Mouse (Mus musculus) intestine, embryonic 14.5 days (tissue): ENCODE data around the gene Fmnl2. TPM values are rescaled to one million over a fixed set of nuclear protein-coding genes. Genes with fewer than 3 reads are reported as not detected.

Source experiments
- ATAC-seq: fragments of 200-750 bp; cut with Nextera tagmentation; replicated peaks from 2 replicates; pipeline ENCODE4 v1.8.0; 2017; ENCODE audit warnings: low read depth, moderate number of reproducible peaks, moderate TSS enrichment, moderate library complexity; ENCODE audit not compliant: low FRiP score, low TSS enrichment
- DNase-seq: peaks from one replicate; pipeline ENCODE4 v3.0.0-alpha.2; 2018; ENCODE audit warnings: low spot score
- H3K27ac ChIP-seq: fragments of 300-500 bp; sonication (generic); 2 replicates; pipeline ENCODE4 v1.5.1; 2014; ENCODE audit warnings: low read depth, mild to moderate bottlenecking, control low read depth
- H3K27me3 ChIP-seq: fragments of 300-500 bp; sonication (generic); replicated peaks from 2 replicates; pipeline ENCODE4 v1.6.1; 2014; ENCODE audit warnings: low read length, control low read depth; ENCODE audit not compliant: control insufficient read depth, insufficient read depth
- H3K36me3 ChIP-seq: fragments of 300-500 bp; sonication (generic); 2 replicates; pipeline ENCODE4 v1.6.1; 2014; ENCODE audit warnings: low read length, control low read depth; ENCODE audit not compliant: control insufficient read depth, insufficient read depth
- H3K4me1 ChIP-seq: fragments of 300-500 bp; sonication (generic); replicated peaks from 2 replicates; pipeline ENCODE4 v1.6.1; 2014; ENCODE audit warnings: low read length, control low read depth, mixed read lengths; ENCODE audit not compliant: control insufficient read depth, insufficient read depth
- H3K4me2 ChIP-seq: fragments of 300-500 bp; sonication (generic); 2 replicates; pipeline ENCODE4 v1.6.1; 2014; ENCODE audit warnings: low read length
- H3K4me3 ChIP-seq: fragments of 300-500 bp; sonication (generic); 2 replicates; pipeline ENCODE4 v1.5.1; 2014; ENCODE audit warnings: low read depth, low read length, control low read depth, mixed read lengths
- H3K9ac ChIP-seq: fragments of 300-500 bp; sonication (generic); 2 replicates; pipeline ENCODE4 v1.6.1; 2014; ENCODE audit warnings: mild to moderate bottlenecking, low read length
- H3K9me3 ChIP-seq: fragments of 300-500 bp; sonication (generic); 2 replicates; pipeline ENCODE4 v1.6.1; 2016; ENCODE audit warnings: low read length, control low read depth; ENCODE audit not compliant: control insufficient read depth
- WGBS: fragments of 180-500 bp; shearing (Covaris S2); extraction: QIAGEN DNeasy Blood & Tissue Kit; methylation state at CpG from one replicate; pipeline ENCODE4 v1.1.7; 2014; 5-methylcytosine and 5-hydroxymethylcytosine counted together
- polyA plus RNA-seq: library from polyadenylated mRNA; unstranded; fragments of >200 nt; fragmentation: Nextera tagmentation; extraction: Ambion mirVana; gene quantifications from 2 replicates; pipeline ENCODE4 v1.2.1, GENCODE M21; 2014

The Fmnl2 gene
- polyA plus RNA-seq, 1 experiment from 2014 or later, result 6.1 TPM

GRCm38 (mm10) chr2:53131567-53131966 is 273.9 kb downstream of the Fmnl2 start:
- 94% methylated on average over 9 of the region's 9 CpGs for whole genome bisulfite sequencing
- H3K9me3 ChIP-seq, result no peaks in the 10 kb centered on the region
- DNase-seq, result no peak

GRCm38 (mm10) chr2:53146852-53147251 is 289.2 kb downstream of the Fmnl2 start:
- ATAC-seq (no peak), DNase-seq (no peak)
- no peak overlapping the region for H3K4me2 ChIP-seq
- H3K9me3 ChIP-seq, result no peaks in the 10 kb centered on the region
- no peaks in the 10 kb centered on the region for H3K4me1 ChIP-seq
- H3K9ac ChIP-seq, result no peak overlapping the region
- H3K27me3 ChIP-seq, result no peaks in the 10 kb centered on the region
- H3K4me3 ChIP-seq, result no peak overlapping the region
- H3K27ac ChIP-seq, result no peak overlapping the region
- H3K36me3 ChIP-seq, result peaks cover 77% of the 10 kb centered on the region

More at GRCm38 (mm10) chr2:53131567-53131966, 273.9 kb downstream of the Fmnl2 start:
- no peak overlapping the region for H3K27ac ChIP-seq
- H3K9ac ChIP-seq, result no peak overlapping the region
- H3K36me3 ChIP-seq, result peaks cover 59% of the 10 kb centered on the region
- no peak overlapping the region for H3K4me3 ChIP-seq
- H3K27me3 ChIP-seq, result no peaks in the 10 kb centered on the region
- H3K4me1 ChIP-seq, result no peaks in the 10 kb centered on the region
- ATAC-seq, result no peak
- H3K4me2 ChIP-seq, result no peak overlapping the region

- Histone ChIP-seq H3K4me2 (no peak overlapping the region), H3K27ac (no peak overlapping the region), H3K4me3 (no peak overlapping the region), H3K4me1 (no peaks in the 10 kb centered on the region), H3K36me3 (peaks cover 34% of the 10 kb centered on the region), H3K9ac (no peak overlapping the region), H3K9me3 (no peaks in the 10 kb centered on the region), H3K27me3 (no peaks in the 10 kb centered on the region)
- no peak for DNase-seq
- ATAC-seq, result no peak
Measured at GRCm38 (mm10) chr2:53173966-53174365, 316.3 kb downstream of the Fmnl2 start.

GRCm38 (mm10) chr2:53178966-53179365 is 321.3 kb downstream of the Fmnl2 start:
- Histone ChIP-seq H3K36me3 (peaks cover 26% of the 10 kb centered on the region), H3K27me3 (no peaks in the 10 kb centered on the region), H3K9me3 (no peaks in the 10 kb centered on the region), H3K9ac (no peak overlapping the region), H3K4me3 (no peak overlapping the region), H3K27ac (no peak overlapping the region), H3K4me2 (no peak overlapping the region), H3K4me1 (no peaks in the 10 kb centered on the region)
- DNase-seq, result no peak
- no peak for ATAC-seq
- 87% methylated on average over 3 of the region's 3 CpGs for WGBS

- H3K9ac ChIP-seq, result no peak overlapping the region
- no peak for ATAC-seq
- DNase-seq, result no peak
- H3K4me2 ChIP-seq, result no peak overlapping the region
- no peaks in the 10 kb centered on the region for H3K27me3 ChIP-seq
- no peak overlapping the region for H3K4me3 ChIP-seq
- no peaks in the 10 kb centered on the region for H3K9me3 ChIP-seq
- H3K36me3 ChIP-seq, result peaks cover 25% of the 10 kb centered on the region
- H3K27ac ChIP-seq, result no peak overlapping the region
- H3K4me1 ChIP-seq, result no peaks in the 10 kb centered on the region
Measured at GRCm38 (mm10) chr2:53179876-53180275, 322.2 kb downstream of the Fmnl2 start.

Other genes with a start within 250 kb of the Fmnl2 start
- 0.56 and 0.60 TPM in 2 replicates for gene Cacnb4, start 181.0 kb upstream of the Fmnl2 start, polyA plus RNA-seq
- gene Stam2, start 115.6 kb upstream of the Fmnl2 start, polyA plus RNA-seq, result 33.2 and 34.4 TPM in 2 replicates